Mouse (Mus musculus) cerebellum, postnatal 36 days (tissue): ENCODE measurements around the gene Ccdc61.

ENCODE experiments used
- DNase-seq, 2 experiments: peaks; one replicate each; pipeline ENCODE4 v3.0.0; 2021 to 2022; ENCODE audit warnings: mixed read lengths in 2 of 2

Gene Ccdc61

DNA sequence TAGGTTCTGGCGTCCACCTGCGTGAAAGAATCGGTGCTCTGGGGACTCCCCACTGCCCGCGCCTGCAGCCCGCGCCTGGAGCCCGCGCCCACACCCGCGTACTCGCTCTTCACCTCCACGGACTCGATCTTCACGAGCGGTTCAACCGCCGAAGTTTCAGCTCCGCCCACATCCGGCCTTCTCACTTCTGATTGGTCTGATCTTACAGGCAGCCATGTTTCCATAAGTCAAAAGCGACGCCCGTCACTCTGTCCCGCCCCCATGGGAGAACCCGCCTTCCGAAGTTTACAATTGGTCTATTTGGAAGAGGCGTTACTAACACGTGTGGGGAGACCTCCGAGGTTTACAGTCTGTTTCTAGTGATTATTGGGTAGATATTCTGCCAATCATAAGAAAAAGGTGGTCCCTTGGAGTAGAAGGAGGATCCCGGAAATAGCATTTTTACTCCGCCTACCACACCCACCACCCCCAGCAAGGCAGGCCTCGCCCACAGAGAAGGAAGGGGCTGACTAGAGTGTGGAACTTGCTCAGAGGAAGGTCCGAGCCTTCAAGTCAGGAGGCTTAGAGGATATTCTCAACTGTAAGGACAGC lies at the start of gene Ccdc61:
Gene Ccdc61, minus strand, starts transcription at position 175 of the 591 bp plus-strand sequence.
- DNase-seq = peak; percentile 93 to 97

DNA sequence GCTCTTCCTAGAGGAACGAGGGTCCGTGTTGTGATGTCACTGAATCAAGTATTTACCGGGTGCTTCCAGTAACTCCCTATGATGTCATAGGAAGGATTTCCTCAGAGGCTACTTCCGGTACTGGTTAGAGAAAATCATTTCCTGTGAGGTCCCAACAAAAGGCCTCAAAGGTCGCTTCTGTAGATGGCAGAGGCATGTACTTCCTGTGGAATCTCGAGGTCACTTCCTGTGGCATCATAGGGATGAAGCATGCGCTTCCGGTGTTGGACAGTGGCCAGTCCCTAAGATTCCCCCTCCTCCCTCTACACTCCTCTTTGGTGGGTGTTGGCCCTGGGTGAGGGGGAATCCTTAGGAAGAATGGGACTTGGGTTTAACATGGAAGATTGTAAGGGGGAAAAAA lies 49.2 kb upstream of the Ccdc61 start:
- no peak for DNase-seq

DNA sequence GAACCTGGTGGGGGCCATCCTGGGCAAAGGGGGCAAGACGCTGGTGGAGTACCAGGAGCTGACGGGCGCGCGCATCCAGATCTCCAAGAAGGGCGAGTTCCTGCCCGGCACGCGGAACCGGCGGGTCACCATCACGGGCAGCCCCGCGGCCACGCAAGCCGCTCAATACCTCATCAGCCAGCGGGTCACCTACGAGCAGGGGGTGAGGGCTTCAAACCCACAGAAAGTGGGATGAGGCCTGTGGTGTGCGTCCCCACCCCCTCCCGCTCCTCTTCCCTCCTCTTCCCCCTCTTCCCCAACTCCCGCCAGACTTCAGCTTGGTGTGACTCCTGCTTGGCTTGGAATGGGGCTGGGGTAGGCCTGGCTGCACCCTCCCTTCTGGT lies 48.2 kb upstream of the Ccdc61 start:
- DNase-seq = no peak

DNA sequence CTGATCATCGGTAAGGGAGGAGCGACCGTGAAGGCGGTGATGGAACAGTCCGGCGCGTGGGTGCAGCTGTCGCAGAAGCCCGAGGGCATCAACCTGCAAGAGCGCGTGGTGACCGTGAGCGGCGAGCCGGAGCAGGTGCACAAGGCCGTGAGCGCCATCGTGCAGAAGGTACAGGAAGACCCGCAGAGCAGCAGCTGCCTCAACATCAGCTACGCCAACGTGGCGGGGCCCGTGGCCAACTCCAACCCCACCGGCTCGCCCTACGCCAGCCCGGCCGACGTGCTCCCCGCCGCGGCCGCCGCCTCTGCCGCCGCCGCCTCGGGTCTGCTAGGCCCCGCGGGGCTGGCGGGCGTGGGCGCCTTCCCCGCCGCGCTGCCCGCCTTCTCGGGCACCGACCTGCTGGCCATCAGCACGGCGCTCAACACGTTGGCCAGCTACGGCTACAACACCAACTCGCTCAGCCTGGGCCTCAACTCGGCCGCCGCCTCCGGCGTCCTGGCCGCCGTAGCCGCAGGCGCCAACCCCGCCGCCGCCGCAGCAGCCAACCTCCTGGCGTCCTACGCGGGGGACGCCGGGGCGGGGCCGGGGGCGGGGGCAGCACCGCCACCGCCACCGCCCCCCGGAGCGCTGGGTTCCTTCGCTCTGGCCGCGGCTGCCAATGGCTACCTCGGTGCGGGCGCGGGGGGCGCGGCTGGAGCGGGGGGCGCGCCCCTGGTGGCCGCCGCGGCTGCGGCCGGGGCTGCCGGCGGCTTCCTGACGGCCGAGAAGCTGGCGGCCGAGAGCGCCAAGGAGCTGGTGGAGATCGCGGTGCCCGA lies 47.6 kb upstream of the Ccdc61 start:
- peak; percentile 68 to 72 for DNase-seq

DNA sequence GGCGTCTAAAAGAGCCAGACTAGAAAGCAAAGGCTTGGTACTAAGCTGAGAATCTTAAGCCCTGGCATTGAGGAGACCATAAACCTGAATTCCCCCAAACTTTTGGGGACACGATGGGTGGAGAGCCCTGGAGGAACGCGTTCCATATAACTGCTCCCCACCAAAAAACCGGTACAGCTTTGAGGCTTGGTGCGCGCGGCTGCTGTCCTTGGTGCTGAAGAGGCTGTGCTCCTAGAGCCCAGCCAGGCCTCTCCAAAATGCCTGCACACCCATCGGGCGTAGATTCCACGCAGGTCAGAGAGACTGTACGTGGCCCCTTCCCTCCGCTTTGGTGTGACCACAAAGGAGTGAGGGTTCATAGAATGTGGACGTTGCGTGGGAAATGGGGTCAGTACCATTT lies 41.2 kb upstream of the Ccdc61 start:
- DNase-seq = no peak

DNA sequence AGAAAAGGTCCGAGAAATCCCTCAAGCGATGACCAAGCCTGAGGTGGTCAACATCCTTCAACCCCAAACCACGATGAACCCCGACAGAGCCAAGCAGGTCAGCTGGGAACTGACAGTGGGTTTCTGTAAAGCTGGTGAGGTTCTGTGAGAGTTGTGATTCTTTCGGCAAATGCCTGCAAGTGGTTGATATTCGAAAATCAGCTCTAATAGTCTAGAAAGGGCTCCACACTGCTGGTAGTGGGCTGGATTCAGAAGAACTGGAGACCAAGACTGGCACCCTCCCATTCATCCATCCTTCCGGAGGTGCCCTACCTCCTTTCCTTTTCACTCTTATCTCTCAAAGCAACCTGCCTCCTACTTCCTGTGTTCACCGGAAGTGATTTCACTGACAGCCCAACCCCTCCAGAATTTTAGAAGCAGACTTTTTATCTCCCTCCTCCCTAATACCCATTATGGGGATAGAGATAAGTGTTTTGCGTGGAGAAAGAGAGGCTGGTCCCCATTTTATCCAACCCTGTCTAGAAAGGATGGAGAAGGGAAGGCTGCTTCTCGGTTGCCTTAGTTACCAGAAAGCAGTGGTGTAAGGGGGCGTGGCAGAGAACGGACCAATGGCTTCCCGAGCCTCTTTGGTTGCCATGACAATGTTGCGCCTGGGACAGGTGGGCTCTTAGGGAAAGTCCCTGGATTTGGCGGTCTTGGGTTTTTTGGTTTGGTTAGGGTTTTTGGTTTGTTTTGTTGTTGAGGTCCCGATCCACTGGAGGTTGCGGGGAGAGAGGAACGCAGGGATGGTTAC lies 40.5 kb upstream of the Ccdc61 start:
- DNase-seq = no peak

DNA sequence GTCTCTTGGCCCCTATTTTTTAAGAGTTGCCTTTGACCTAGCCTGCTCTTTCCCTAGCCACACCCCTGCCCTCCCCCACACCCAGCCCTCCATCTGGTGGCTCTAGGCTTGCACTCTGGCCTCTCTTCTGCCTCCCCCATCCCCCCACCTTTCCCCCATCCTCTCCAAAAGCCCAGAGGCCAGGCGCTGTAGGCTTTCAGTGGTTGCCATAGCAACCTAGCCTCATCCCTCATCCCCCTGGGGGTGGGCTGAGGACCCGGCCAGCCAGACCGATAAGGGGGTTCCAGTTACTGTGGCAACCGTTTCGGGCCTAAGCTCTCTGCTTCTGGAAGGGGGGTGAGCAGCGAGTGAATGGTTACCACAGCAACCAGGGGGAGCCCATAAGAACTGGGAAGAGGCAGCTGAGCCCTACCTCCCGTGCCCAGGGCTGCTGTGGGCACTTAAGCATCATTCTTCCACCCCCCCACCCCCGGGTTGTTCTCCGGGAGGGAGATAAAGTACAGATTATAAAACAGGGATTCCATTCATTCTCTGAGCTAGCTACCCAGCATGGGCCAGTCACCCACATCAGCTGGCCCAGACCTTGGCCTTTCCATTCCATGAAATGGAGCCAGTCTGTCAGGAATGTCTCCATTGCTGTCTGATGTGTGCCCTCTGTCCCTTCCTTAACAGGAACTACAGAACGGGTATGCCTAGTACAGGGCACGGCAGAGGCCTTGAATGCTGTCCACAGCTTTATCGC lies 39.7 kb upstream of the Ccdc61 start:
- no peak for DNase-seq

DNA sequence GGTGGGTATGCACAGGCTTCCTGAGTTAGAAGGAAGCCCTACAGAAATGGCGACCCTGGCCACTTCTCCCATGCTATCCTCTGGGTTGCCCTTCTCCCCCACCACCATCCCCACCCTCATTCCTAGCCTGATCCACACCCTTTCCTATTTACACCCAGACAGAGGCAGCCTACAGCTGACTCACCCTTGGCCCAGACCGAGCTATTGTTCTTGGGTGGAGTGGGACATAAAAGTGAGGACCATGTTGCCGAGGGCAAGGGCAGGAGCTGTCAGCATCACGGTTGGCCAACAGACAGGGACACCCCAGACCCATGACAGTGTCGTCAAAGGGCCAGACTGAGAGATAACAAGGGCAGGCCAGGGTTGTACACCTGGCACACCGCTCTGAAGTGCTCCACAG lies 37.9 kb upstream of the Ccdc61 start:
- DNase-seq = no peak

DNA sequence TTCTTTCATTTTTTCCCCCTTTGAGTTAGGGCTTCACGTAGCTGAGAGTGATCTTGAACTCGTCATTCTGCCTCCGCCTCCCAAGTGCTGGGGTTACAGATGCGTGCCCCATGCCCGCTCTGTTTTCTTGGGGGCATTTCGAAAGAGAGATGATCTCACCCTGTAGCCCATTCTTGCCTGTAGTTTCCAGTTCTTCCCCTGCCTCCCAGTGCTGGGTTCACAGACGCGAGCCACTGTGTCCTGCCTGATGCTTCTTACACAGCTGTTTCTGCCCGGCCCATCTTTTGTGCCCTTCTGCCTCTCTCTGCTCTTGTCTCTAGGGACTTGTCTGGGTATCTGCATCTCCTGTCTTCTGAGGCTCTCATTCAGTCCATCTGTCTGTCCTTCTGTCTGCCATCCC lies 32.6 kb upstream of the Ccdc61 start:
- DNase-seq = no peak

DNA sequence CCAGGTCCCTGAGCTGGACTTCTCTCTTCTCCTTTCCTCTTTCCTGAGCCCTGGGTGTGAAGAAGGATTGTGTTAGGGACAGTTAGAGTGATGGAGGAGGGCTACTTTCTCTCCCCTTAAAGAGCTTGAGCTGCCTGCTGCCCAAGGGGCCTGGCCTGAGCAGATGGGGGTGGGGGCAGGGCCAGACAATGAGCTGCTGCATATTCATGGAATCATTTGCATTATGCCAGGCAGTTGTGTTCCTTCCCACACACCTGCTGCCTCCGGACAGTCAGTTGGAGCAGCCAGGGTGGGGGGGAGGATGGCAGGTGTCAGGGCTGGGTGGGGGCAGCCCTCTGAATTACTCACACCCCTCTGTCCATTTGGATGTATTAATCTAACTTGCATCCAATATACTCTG lies 32.2 kb upstream of the Ccdc61 start:
- DNase-seq = no peak

DNA sequence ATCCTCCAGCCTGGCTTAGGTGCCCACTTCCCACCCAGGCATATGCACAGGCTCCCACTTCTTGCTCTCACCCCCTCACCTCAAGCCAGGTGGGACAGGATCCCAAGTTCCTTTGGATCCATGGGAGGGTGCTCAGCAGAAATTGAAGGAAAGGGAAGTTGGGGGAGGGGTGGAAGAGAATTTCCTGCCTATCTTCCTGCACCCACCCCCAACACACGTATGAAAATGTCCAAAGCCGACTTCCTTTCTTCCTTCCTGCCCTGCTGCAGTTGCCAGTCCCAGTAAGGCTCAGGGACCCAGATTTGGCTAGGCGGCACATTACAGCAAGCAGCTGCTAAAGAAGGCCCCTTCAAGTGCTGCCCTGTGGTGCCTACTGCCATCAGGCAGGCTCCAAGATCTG lies 17.5 kb upstream of the Ccdc61 start:
- no peak for DNase-seq

DNA sequence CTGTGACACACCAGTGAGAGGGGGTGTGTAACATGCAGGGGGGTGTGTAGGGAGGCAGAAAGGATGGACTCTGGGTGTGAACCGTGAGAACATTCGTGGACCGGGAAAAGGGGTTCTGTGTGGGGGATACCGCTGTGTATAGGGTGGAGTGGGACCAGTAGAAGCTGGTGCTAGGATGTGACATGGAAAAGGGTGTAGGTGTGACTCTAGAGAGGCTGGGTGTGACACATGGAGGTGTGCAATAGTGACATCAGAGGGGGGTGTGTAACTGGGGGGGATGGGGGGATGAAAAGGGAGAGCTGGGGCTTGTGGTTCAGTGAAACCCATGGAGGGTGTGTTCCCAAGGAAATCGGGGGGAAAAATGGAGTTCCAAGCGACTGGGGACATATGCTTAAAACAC lies 16.7 kb upstream of the Ccdc61 start:
- DNase-seq = no peak

DNA sequence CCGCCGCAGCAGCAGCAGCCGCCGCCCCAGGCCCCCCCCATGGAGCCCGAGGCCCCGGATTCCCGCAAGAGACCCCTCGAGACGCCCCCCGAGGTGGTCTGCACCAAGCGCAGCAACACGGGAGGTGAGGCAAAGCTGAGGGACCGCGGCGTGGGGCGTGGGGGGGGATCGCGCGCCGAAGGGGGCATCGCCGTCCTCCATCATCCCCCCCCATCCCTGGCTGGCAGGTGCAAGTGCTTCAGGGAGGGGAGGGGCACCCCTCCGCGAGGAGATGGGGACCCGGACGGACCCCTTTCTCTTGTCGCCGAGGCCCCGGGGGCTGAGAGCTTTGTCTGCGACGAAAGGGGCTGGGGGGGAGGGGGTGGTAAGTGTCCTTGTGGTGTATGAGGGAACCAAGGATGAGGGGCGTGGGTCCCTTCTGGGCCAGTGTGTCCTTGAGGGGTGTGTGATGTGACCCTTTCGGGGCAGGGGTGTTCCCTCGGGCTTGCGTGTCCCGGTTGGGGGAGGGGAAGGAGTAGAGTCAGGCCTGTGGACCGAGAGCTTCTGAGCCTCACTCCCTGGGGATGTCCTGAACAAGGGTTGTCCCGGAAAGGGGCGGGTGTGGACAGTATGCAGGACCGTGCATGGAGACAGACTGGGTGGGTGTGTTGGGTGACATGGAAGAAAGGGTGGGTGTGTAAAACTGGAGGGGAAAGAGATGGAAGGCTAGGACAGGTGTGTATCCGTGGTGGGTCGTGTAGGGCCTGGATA lies 16.0 kb upstream of the Ccdc61 start:
- DNase-seq = peak in 1 of 2 experiments; percentile 39

DNA sequence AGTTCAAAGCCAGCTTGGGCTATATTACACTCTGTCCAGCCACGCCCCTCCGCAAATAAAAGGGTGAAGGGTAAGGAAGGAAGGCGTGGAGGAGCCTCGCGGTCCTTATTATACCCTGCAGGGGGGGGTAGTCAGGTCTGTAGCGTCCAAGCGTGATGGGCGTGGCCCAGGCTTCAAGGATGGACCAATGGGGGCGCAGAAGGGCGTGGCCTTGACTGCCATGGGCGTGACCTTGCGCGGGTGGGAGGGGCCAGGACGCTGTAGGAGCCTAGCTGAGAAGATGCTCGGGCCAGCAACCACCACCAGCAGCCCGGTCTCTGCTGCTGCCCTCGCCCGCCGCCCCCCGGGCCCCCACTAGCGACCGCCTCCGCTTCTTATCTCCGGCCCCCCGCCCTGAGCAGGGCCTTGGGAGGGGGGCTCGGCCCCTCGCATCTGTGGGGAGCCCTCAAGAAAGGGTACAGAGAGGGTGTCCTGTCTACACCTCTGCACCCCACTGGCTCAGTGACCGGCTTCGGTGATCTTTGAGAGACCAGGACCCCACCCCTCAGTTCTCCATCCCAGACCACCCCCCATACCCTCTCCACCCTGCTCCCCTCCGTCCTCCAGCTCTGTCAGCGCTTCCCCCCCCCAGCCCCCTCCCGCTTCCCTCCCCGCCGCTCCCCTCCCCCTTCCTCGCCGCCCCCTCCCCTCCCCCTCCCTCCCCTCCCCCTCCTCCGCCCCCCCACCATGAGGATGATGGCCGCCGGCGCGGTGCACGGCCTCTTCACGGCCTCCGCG lies 15.1 kb upstream of the Ccdc61 start, which contains the start of gene Nova2:
Gene Nova2, plus strand, starts transcription at position 727 of the 777 bp plus-strand sequence.
- peak; percentile 97 to 98 for DNase-seq

DNA sequence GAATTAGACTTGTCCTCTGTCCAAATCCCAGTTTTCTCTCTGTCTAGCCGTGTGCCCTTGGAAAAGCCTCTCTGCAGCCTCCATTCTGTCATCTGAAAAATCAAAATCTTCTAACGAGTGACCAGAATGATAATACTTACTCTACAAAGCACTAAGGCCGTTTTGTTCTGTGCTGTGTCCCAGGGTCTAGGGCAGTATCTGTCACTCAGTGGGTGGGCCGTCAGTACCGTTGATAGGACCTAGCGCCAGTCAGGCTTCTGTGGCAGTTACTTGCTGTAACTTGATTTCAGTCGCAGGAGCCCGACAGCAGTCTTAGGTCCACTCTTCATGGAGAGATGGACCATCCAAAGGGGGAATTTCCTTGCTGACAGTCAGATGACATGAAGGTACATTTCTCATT lies 14.1 kb upstream of the Ccdc61 start:
- no peak for DNase-seq

DNA sequence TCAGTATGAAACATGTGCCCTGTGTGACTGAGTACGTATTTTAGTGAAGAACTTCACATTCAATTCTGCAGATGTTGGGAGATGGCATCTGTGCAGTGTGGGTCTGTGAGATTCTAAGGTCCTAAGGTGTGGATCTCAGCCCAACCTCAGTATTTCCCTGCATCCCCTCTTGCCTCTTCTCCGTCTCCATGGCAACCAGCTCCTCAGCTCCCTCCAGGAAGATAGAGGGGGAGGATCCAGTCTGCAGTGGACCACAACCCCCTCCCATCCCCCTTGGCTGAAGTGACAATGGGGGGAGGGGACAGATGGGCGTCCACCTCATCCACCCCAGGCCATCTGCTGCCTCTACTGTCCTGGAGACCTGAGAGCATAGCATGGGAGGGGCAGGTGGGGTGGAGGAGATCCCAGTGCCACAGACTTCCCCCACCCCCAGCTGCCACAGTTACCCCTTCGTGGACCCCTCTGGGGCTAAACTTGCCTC lies 13.5 kb upstream of the Ccdc61 start:
- no peak for DNase-seq

DNA sequence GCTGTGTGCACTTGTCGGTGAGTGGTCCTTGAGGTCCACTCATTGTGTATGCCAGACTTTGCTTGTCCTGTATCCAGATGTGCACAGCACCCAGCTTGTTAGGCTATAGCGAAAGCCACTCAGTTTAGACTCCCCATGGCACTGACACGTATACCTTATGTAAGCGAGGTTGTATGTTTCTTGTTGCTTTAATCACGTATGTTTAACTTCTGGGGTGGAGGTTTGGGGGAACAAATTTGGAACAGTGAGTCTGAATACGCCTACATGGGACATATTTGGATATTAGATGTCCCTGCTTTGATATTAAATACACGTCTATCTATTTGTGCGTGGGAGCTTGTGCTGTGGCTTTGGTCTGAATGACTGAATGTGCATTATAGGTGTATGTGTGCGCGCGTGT lies 13.1 kb upstream of the Ccdc61 start:
- DNase-seq = no peak

DNA sequence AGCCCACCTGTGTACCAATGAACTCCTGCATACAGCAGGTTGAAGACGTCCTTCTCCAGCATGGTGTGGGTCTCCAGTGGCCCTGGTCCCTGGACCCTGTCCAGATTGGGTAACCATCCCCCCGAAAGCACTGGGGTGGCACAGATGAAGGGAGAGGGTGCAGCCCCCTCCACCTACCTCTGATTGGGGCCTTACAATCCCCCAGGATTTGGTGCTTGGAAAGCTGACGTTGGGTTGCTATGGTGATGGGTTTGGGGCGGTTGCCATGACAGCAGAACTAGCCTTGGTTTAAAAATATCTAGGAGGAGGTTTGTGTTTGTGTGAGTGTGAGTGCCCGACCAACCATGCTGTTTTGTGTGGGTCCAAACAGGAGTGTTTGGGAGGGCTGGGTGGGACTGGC lies 12.6 kb upstream of the Ccdc61 start:
- DNase-seq = no peak

DNA sequence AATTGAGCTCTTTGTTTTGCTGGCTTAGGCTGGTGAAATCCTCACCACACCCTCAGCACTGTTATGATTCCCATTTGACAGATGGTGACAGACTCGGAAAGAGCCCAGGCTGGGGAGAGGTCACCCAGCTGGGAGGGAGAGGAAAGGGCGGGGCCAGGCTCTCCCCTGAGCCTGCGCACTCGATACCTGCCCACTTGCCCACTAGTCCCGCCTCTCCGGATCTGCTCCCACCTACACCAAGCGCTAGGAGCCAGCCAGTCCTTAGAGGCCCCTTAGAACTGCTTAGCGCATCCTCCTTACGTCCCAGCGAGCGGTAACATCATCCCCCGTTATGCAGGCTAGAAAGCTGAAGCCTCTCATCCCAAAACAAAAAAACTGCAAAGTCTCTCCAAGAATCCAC lies 10.9 kb upstream of the Ccdc61 start:
- DNase-seq = peak; percentile 72 to 80

DNA sequence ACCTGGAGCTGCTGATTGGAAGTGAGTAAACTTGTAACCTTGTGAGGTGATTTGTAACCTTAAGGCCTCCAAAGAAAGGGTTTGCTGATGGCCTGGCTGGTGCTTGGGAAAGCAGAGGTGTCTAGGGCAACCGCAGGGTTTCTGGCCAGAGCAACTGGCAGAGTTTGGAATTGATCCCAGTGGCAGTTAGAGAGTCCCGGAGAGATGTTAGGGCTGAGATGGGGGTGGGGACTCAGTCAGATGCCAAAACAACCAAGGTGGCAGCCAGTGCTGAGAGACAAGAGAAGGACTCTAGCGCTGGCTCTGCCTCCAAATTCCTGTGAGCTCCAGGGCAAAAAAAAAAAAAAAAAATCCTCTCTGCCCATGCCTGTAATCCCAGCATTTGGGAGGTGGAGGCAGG lies 7.7 kb upstream of the Ccdc61 start:
- no peak for DNase-seq

DNA sequence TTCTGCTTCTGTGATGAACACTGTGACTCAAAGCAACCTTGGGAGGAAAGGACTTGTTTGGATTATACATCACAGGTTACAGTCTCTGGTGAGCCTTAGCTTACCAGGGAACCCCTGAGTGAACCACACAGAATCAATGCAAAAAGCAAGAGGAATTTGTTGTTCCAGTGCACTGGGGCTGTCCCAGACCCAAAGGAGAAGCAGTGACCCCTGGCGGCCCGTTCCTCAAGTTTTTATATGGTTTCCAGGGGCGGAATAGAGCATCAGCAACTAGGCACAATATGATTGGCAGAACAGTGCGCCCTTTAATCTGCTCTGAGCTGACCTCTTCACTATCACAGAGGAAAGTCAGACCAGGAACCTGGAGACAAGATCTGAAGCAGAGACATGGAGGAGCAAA lies 6.0 kb upstream of the Ccdc61 start:
- no peak for DNase-seq
